Mouse (Mus musculus): ENCODE measurements at regions not wholly inside any gene's neighbourhood (a gene's known extent, or its start where the extent isn't known, plus 50 kb on each side); places are given as distances from the start of the nearest gene placed in this dataset.
A peak's percentile ranks its signal among the peaks of the same experiment; 100 is the strongest.

DNA sequence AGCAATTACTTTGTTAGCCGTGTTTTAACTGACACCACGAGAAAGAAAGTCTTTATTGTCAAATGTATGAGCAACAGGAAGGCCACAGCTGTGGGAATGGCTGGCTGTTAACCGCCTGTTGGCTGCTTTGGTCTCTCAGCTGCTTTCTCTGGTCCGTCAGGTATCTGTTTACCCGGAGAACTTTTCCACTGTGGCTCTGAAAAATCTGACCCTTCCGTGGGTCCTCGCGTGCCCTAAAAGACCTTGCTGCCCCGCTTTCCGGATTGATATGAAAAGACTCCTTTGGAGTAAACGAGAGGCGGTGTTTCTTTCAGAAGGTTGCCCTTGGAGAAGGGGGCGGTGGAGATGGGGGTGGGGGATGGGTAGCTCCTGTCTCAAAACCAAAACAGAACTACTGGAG is 75.9 kb downstream of the Sox14 start:
- Histone ChIP-seq H3K4me1 (ENCODE audit: control insufficient read depth, insufficient read depth, low read length) (no peaks in the 10 kb centered on the region), H3K9ac (ENCODE audit: low read length) (peak overlapping the region; percentile 45), H3K27me3 (ENCODE audit: control insufficient read depth, insufficient read depth, low read length) (no peaks in the 10 kb centered on the region; the same call in 1 of the 2 replicates), H3K4me3 (ENCODE audit: low read length) (peak overlapping the region; percentile 42), H3K27ac (ENCODE audit: low read length) (no peak overlapping the region), H3K4me2 (ENCODE audit: low read depth, low read length) (peak overlapping the region; percentile 73), H3K36me3 (ENCODE audit: control insufficient read depth, insufficient read depth) (no peaks in the 10 kb centered on the region), H3K9me3 (replicated peaks; ENCODE audit: control insufficient read depth, low read length) (no peaks in the 10 kb centered on the region)
- no peak for ATAC-seq (replicated peaks; ENCODE audit: extremely low read depth, insufficient read depth, low FRiP score)
- 2% methylated on average over 13 of the region's 13 CpGs for WGBS

DNA sequence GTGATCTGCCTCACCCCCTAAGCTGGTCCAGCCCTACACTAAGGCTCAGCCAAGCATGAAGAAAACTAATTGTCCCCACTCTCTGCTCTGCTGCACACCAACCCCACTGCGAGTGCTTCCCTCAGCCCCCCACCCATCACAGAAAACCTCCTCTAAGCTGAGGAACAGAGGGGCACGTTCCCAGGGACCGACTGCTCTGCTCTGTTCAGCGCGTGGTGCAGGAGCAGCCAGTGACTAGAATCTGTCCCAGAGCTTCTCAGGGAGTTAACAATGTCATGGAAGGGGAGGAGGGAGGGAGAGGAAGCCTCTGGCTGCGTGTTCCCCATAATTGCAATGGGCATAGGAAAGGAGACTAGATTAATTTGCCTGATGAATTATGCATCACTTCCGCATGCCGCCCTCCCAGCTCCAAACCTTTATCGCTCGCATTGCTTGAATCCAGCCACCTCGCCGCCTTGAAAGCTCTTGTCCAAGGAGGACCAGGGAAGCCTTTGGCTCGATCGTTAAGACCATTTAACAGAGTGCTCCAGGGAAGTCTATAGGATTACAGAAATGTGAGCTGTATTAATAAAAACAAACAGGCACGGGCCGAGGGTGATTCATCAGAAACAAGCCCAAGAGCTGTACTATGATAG is 76.5 kb downstream of the Sox14 start:
- peak overlapping the region; percentile 73 for H3K4me2 ChIP-seq (ENCODE audit: low read depth, low read length)
- WGBS = 3% methylated on average over 16 of the region's 16 CpGs
- H3K27me3 ChIP-seq (ENCODE audit: control insufficient read depth, insufficient read depth, low read length) = no peaks in the 10 kb centered on the region; the same call in 1 of the 2 replicates
- no peak overlapping the region for H3K27ac ChIP-seq (ENCODE audit: low read length)
- no peaks in the 10 kb centered on the region for H3K9me3 ChIP-seq (replicated peaks; ENCODE audit: control insufficient read depth, low read length)
- peak overlapping the region; percentile 45 for H3K9ac ChIP-seq (ENCODE audit: low read length)
- H3K36me3 ChIP-seq (ENCODE audit: control insufficient read depth, insufficient read depth) = no peaks in the 10 kb centered on the region
- H3K4me1 ChIP-seq (ENCODE audit: control insufficient read depth, insufficient read depth, low read length) = no peaks in the 10 kb centered on the region
- peak overlapping the region; percentile 42 for H3K4me3 ChIP-seq (ENCODE audit: low read length)
- no peak; the same call in 1 of the 2 replicates for ATAC-seq (replicated peaks; ENCODE audit: extremely low read depth, insufficient read depth, low FRiP score)

DNA sequence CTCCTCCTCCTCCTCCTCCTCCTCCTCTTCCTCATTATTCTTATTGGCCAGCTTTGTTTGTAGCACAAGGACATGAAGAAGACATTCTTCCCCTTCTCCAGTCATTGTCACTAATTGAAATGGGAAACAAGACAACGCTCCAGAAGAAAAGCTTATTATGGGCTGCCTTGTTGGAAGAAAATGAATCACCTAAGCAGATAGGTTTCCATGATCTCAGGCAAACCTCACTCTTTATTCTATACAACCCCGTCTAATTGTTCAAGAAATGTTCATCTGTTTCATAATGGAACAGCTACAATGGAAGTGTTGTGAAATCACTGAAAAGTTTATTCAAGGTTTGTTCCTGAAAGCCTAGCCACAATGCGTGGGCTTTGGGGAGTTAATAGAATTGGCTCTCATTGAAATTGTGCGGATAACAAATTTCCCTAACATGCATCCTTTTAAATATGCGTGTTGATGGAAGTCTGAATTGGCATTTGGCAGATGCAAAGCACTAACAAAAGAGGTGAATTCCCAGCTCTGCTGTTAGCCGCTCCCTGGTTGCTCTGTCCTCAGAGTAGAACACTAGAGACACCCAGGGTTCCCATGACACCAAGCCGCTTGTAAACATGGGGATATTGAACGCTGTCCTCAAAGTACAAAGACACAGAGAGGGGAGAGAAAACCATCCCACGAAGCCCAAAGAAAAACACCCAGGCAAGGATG is 78.8 kb downstream of the Sox14 start:
- ATAC-seq (replicated peaks; ENCODE audit: extremely low read depth, insufficient read depth, low FRiP score) = no peak
- no peaks in the 10 kb centered on the region for H3K9me3 ChIP-seq (replicated peaks; ENCODE audit: control insufficient read depth, low read length)
- no peak overlapping the region for H3K9ac ChIP-seq (ENCODE audit: low read length)
- no peak overlapping the region for H3K4me2 ChIP-seq (ENCODE audit: low read depth, low read length)
- no peaks in the 10 kb centered on the region for H3K4me1 ChIP-seq (ENCODE audit: control insufficient read depth, insufficient read depth, low read length)
- no peak overlapping the region for H3K4me3 ChIP-seq (ENCODE audit: low read length)
- no peaks in the 10 kb centered on the region; the same call in 1 of the 2 replicates for H3K27me3 ChIP-seq (ENCODE audit: control insufficient read depth, insufficient read depth, low read length)
- no peaks in the 10 kb centered on the region for H3K36me3 ChIP-seq (ENCODE audit: control insufficient read depth, insufficient read depth)
- 69% methylated on average over 9 of the region's 9 CpGs for WGBS
- H3K27ac ChIP-seq (ENCODE audit: low read length) = no peak overlapping the region

DNA sequence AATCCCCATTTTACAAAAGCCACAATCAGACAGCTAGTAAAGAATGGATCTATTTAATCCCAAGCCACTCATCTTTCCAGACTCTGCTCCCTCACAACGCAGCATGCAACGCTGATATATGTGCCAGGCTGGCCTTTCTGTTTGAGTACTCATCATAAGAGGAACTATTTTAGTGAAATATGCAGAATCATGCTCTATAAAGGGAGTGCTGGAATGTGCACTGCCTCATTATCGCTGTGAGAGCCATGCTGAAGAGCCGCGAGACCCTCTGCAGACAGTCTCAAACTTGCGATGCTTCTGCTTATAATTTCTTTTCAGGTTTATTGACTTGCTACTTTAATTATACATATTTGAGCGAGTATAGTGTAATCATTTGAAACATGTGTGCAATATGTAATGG is 75.6 kb upstream of the Cldn18 start:
- no peak for ATAC-seq (replicated peaks; ENCODE audit: extremely low read depth, insufficient read depth, low FRiP score)
- WGBS = 79% methylated on average over 7 of the region's 7 CpGs
- Histone ChIP-seq H3K4me2 (ENCODE audit: low read depth, low read length) (no peak overlapping the region), H3K4me1 (ENCODE audit: control insufficient read depth, insufficient read depth, low read length) (no peaks in the 10 kb centered on the region), H3K27me3 (ENCODE audit: control insufficient read depth, insufficient read depth, low read length) (no peaks in the 10 kb centered on the region; the same call in 1 of the 2 replicates), H3K27ac (ENCODE audit: low read length) (no peak overlapping the region), H3K9ac (ENCODE audit: low read length) (no peak overlapping the region), H3K4me3 (ENCODE audit: low read length) (no peak overlapping the region), H3K36me3 (ENCODE audit: control insufficient read depth, insufficient read depth) (no peaks in the 10 kb centered on the region), H3K9me3 (replicated peaks; ENCODE audit: control insufficient read depth, low read length) (no peaks in the 10 kb centered on the region)

DNA sequence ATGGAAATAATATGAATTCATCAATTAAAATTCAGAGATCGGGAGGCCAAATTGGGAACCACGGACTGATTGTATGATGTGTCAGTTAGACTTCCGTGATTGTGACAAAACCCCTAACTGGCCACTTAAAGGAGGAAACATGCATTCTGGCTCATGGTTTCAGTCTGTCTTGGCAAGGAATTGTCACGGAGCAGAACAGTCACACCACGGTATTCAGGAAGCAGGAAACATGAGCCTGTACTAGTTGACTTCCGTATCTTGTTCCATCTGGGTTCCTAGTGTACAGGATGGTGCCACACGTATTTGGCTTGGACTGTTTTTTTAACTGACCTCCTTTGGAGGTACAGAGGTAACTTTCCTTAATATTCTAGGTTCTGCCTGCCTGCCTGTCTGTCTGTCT is 69.8 kb upstream of the Cldn18 start:
- no peaks in the 10 kb centered on the region for H3K4me1 ChIP-seq (ENCODE audit: control insufficient read depth, insufficient read depth, low read length)
- H3K4me2 ChIP-seq (ENCODE audit: low read depth, low read length) = no peak overlapping the region

DNA sequence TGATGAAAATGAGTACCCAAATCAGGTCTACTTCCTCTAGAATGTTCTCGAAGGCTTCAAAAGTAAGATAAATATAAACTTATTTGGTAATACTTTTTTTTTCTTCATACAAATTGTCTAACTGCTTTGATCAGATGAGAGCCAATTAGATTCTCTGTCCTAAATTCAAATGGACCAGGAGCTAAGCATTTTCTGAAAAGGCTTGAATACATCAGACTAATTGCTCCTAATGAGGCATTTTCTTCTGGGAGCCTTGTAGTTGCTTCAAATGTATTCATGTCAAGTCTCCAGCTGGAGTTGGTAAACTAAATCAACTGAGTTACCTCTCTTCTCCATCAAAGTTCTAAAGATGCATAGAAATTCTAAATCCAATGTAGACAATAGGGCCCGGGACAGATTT is 66.1 kb upstream of the Cldn18 start:
- WGBS = 81% methylated on average over 2 of the region's 2 CpGs
- no peak for ATAC-seq (replicated peaks; ENCODE audit: extremely low read depth, insufficient read depth, low FRiP score)
- H3K27ac ChIP-seq (ENCODE audit: low read length) = no peak overlapping the region
- H3K9me3 ChIP-seq (replicated peaks; ENCODE audit: control insufficient read depth, low read length) = no peaks in the 10 kb centered on the region
- no peak overlapping the region for H3K4me3 ChIP-seq (ENCODE audit: low read length)
- H3K27me3 ChIP-seq (ENCODE audit: control insufficient read depth, insufficient read depth, low read length) = no peaks in the 10 kb centered on the region
- no peaks in the 10 kb centered on the region for H3K36me3 ChIP-seq (ENCODE audit: control insufficient read depth, insufficient read depth)
- H3K9ac ChIP-seq (ENCODE audit: low read length) = no peak overlapping the region
- no peaks in the 10 kb centered on the region for H3K4me1 ChIP-seq (ENCODE audit: control insufficient read depth, insufficient read depth, low read length)
- H3K4me2 ChIP-seq (ENCODE audit: low read depth, low read length) = no peak overlapping the region

More for the DNA sequence above, 69.8 kb upstream of the Cldn18 start:
- WGBS = 66% methylated on average over 7 of the region's 7 CpGs
- Histone ChIP-seq H3K4me3 (ENCODE audit: low read length) (no peak overlapping the region), H3K27me3 (ENCODE audit: control insufficient read depth, insufficient read depth, low read length) (no peaks in the 10 kb centered on the region; the same call in 1 of the 2 replicates), H3K36me3 (ENCODE audit: control insufficient read depth, insufficient read depth) (no peaks in the 10 kb centered on the region), H3K9ac (ENCODE audit: low read length) (no peak overlapping the region), H3K27ac (ENCODE audit: low read length) (no peak overlapping the region), H3K9me3 (replicated peaks; ENCODE audit: control insufficient read depth, low read length) (no peaks in the 10 kb centered on the region)
- no peak for ATAC-seq (replicated peaks; ENCODE audit: extremely low read depth, insufficient read depth, low FRiP score)

DNA sequence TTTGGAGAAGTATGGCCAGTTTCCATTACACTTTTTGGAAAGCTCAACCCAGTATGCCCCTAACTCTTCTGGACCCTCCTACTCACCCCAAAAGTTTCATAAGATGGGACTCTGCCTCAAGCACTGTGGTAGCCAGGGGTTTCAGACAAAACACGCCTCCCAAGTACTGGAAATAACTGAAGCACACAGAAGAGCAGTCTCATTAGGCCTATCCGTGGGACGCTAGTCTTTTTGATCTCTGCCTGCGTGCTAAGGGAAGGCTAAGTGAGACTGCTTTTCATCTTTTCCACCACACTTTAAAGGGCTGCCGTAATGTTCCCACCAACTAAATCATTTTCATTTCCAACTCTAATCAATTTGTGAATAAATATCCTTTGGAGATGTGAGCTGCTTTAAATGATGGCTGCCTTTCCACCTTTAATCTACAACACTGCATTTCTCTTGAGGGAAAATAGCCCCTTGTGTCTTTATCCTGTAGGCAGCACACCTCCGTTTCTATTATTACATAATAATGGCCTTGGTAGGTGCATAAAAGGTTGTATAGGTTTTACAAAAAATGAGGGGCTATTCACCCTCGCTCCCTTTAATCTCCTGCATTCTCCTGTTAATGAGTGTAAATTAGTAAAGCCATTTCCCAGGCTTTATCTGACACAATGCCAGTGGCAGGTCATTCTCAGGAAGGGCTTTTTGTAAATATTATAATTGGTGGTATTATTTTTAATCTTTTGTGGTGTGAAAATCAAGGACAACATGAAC is 65.5 kb upstream of the Cldn18 start:
- no peak overlapping the region for H3K4me2 ChIP-seq (ENCODE audit: low read depth, low read length)
- no peak overlapping the region for H3K4me3 ChIP-seq (ENCODE audit: low read length)
- no peak for ATAC-seq (replicated peaks; ENCODE audit: extremely low read depth, insufficient read depth, low FRiP score)
- H3K36me3 ChIP-seq (ENCODE audit: control insufficient read depth, insufficient read depth) = no peaks in the 10 kb centered on the region
- no peak overlapping the region for H3K27ac ChIP-seq (ENCODE audit: low read length)
- H3K9ac ChIP-seq (ENCODE audit: low read length) = no peak overlapping the region
- no peaks in the 10 kb centered on the region for H3K9me3 ChIP-seq (replicated peaks; ENCODE audit: control insufficient read depth, low read length)
- 65% methylated on average over 7 of the region's 7 CpGs for WGBS
- no peaks in the 10 kb centered on the region for H3K4me1 ChIP-seq (ENCODE audit: control insufficient read depth, insufficient read depth, low read length)
- H3K27me3 ChIP-seq (ENCODE audit: control insufficient read depth, insufficient read depth, low read length) = no peaks in the 10 kb centered on the region

DNA sequence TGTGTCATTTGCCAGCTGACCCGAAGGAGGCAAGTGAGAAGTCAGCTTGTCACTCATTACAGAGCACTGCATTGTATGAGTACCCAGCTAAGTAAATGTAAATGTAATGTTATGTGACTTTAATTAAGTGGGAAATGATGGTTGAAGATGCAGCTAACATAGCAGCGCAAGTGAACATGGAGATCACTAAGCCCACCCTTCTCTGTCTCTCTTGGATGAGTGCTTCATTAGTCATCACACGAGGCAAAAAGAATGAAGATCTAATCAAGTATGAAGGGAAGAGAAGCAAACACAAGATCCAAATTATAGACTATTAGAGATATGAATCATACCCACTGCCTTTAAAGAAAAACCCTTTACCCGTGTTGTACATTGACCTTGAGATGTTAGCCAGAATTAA is 61.8 kb upstream of the Cldn18 start:
- 79% methylated on average over 4 of the region's 4 CpGs for WGBS

DNA sequence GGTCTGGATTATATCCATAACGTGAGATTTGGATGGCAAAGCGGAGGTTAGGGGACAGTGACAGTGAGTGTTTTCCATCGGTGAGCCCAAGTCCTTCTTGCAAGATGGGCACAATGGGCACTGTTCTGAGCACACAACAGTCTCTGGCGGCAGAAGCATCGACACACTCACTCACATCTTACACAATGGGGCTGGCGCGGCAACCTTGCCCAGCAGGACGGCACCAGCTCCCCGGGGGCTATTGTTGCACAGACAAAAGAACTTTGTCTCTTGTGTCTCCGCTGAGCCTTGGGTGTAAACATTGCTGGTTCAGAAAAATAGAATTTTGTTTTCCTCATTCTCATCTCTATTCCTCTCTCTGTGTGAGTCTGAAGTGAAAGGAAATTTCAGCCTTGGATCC is 53.6 kb upstream of the Cldn18 start:
- 25% methylated on average over 10 of the region's 10 CpGs for WGBS
- Histone ChIP-seq H3K9me3 (replicated peaks; ENCODE audit: control insufficient read depth, low read length) (no peaks in the 10 kb centered on the region), H3K27ac (ENCODE audit: low read length) (no peak overlapping the region), H3K4me3 (ENCODE audit: low read length) (no peak overlapping the region), H3K36me3 (ENCODE audit: control insufficient read depth, insufficient read depth) (no peaks in the 10 kb centered on the region), H3K27me3 (ENCODE audit: control insufficient read depth, insufficient read depth, low read length) (no peaks in the 10 kb centered on the region), H3K4me2 (ENCODE audit: low read depth, low read length) (no peak overlapping the region), H3K4me1 (ENCODE audit: control insufficient read depth, insufficient read depth, low read length) (no peaks in the 10 kb centered on the region), H3K9ac (ENCODE audit: low read length) (no peak overlapping the region)
- ATAC-seq (replicated peaks; ENCODE audit: extremely low read depth, insufficient read depth, low FRiP score) = no peak

More for the DNA sequence above, 61.8 kb upstream of the Cldn18 start:
- H3K4me1 ChIP-seq (ENCODE audit: control insufficient read depth, insufficient read depth, low read length) = no peaks in the 10 kb centered on the region
- H3K27me3 ChIP-seq (ENCODE audit: control insufficient read depth, insufficient read depth, low read length) = no peaks in the 10 kb centered on the region
- H3K27ac ChIP-seq (ENCODE audit: low read length) = no peak overlapping the region
- H3K9me3 ChIP-seq (replicated peaks; ENCODE audit: control insufficient read depth, low read length) = no peaks in the 10 kb centered on the region
- H3K4me2 ChIP-seq (ENCODE audit: low read depth, low read length) = no peak overlapping the region
- ATAC-seq (replicated peaks; ENCODE audit: extremely low read depth, insufficient read depth, low FRiP score) = no peak
- H3K9ac ChIP-seq (ENCODE audit: low read length) = no peak overlapping the region
- H3K36me3 ChIP-seq (ENCODE audit: control insufficient read depth, insufficient read depth) = no peaks in the 10 kb centered on the region
- no peak overlapping the region for H3K4me3 ChIP-seq (ENCODE audit: low read length)

All from heart, embryonic 16.5 days (tissue).